Mouse (Mus musculus) neutrophil, adult 83 days (primary cell): Measurements from ENCODE around the gene Scgb2b7. TPM values are rescaled to one million over a fixed set of nuclear protein-coding genes. Genes with fewer than 3 reads are reported as not detected.

Experiments used
- total RNA-seq, 2 experiments: library from RNA; stranded (reverse); gene quantifications; one replicate each; pipeline ENCODE4 v1.2.4; 2023

Scgb2b7 gene
- total RNA-seq, result not detected

GRCm38 (mm10) chr7:31705657-31706056, at the start of gene Scgb2b7:
TSS of gene Scgb2b7 (minus strand) at chr7:31705757.

DNA sequence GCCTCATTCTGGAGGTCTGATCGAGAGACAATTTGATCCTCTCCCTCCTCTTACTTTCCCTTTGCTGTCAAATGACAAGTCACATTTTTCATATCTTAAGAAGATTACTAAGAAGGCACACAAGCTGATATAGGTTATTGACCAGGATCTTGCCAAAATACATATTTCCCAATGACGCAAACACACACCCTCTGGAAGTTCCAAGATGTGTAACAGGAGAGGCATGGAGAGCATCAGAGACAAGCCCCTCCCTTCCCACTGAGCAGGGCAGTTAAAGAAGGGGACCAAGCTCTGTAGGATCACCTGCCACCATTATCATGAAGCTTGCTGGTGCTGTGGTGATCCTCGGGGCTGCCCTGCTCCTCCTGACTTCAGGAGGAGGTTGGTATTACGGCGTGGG, 6.8 kb upstream of the Scgb2b7 start, which contains the start of gene Scgb1b7:
TSS of gene Scgb1b7 (plus strand) at position 301 of the 400 bp plus-strand sequence.

Other genes with a start within 250 kb of the Scgb2b7 start
- gene Scgb1b7, start 6.9 kb upstream of the Scgb2b7 start, total RNA-seq, result not detected